Mouse (Mus musculus): ENCODE measurements at regions not wholly inside any gene's neighbourhood (a gene's known extent, or its start where the extent isn't known, plus 50 kb on each side); places are given as distances from the start of the nearest gene placed in this dataset.

DNA sequence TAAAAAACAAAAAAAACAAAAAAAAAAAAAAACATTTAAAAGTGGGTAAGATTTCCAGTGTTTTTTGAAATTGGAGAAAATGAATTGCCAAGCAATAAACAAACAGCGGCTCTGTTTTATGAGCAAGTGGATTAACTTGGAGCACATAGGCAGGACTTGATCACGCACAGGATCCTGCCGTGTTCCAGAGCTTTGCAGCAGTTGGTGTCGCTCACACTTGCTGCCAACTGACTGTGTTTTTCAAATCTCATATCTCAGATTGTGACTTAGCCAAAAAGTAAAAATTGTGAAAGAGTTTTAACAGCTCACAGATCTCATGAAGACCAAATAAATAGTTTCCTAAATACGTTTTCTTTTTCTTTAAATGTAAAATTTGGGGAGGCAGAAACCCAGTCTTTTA lies 547.4 kb upstream of the Gm26657 start:
- H3K4me1 ChIP-seq, result no peaks in the 10 kb centered on the region
- H3K9ac ChIP-seq, result no peak overlapping the region
- 88% methylated on average over 5 of the region's 5 CpGs for WGBS
- no peaks in the 10 kb centered on the region for H3K9me3 ChIP-seq
- no peak for ATAC-seq (ENCODE audit: low FRiP score, low read depth)
- no peak overlapping the region for H3K27ac ChIP-seq
- H3K36me3 ChIP-seq, result no peaks in the 10 kb centered on the region
- no peak overlapping the region for H3K4me3 ChIP-seq
- H3K4me2 ChIP-seq (replicated peaks), result no peak overlapping the region
- no peaks in the 10 kb centered on the region for H3K27me3 ChIP-seq (replicated peaks)

DNA sequence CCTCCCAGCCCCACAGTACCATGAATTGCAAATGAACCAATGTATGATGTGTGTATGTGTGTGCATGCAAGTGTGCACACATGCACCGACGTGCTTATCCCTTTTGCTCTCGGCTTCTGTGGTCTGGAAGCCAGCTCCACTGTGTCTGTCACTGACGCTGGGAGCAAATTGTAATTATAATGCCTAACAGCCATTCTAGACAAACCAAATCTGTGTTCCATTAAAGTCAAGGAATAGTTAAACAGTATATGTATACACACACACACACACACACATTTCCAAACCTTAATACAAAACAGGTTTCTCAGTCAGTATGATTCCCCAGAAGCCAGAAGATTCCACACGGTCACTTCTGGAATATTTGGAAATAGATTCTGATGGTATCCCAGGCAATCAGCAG lies 560.3 kb upstream of the Gm26657 start:
- WGBS, result 81% methylated on average over 5 of the region's 5 CpGs
- Histone ChIP-seq H3K27me3 (replicated peaks) (no peaks in the 10 kb centered on the region), H3K27ac (no peak overlapping the region), H3K4me3 (no peak overlapping the region), H3K9me3 (no peaks in the 10 kb centered on the region), H3K9ac (no peak overlapping the region), H3K4me2 (replicated peaks) (no peak overlapping the region), H3K4me1 (no peaks in the 10 kb centered on the region), H3K36me3 (no peaks in the 10 kb centered on the region)
- ATAC-seq (ENCODE audit: low FRiP score, low read depth), result no peak

DNA sequence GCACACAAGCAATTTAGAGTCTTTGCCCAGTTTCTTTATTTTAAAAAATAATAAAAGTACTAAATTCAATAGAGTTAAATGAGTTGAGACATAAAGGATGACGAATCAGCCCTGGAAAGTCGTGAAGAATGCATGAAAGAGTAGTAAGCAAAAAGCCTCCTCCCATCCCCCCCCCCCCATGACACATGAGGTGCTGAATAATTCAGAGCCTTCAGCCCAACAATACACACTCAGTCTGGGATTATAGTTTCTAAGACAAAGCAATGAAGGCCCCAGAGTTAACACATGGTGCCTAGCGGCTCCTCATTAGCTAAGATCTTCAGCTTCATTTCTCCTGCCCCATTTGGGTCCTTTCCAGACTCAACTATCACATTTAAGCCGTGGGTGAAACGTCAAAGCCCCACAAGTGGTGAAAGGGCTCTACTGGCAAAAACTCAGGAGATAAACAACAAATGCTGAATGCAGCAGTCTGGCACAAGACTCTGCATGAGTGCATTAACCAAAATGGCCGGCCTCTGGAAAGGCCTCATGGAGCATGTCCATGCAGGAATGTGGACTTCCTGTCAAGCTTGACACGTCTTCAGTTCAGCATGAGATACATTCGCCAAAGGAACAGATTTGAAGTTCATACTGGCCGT lies 560.9 kb upstream of the Gm26657 start:
- Histone ChIP-seq H3K4me1 (no peaks in the 10 kb centered on the region), H3K36me3 (no peaks in the 10 kb centered on the region), H3K27me3 (replicated peaks) (no peaks in the 10 kb centered on the region), H3K9me3 (no peaks in the 10 kb centered on the region), H3K4me3 (no peak overlapping the region), H3K9ac (no peak overlapping the region), H3K4me2 (replicated peaks) (no peak overlapping the region), H3K27ac (no peak overlapping the region)
- no peak for ATAC-seq (ENCODE audit: low FRiP score, low read depth)
- WGBS, result 55% methylated on average over 9 of the region's 9 CpGs

DNA sequence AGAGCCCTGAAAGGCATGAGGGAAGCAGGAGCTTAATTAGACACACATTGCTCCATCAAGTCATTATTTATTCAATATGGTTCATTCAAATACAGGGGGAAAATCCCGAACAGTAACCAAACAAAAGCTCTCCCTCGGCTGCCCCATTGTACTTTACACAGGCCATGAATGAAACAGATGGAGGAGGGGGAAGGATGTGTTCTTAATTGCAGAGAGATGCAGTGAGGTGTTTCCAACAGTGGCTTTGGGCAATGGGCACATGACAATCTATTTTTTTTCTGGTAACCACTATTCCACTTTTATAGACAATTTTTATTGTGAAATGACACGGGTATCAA lies 578.6 kb upstream of the Gm26657 start:
- H3K36me3 ChIP-seq, result no peaks in the 10 kb centered on the region
- H3K27ac ChIP-seq, result no peak overlapping the region
- H3K4me3 ChIP-seq, result no peak overlapping the region
- H3K9ac ChIP-seq, result no peak overlapping the region
- ATAC-seq (ENCODE audit: low FRiP score, low read depth), result peak; percentile 56; the same call in 1 of the 2 replicates
- no peak overlapping the region for H3K4me2 ChIP-seq (replicated peaks)
- no peaks in the 10 kb centered on the region for H3K9me3 ChIP-seq
- 0 out of 2 replicates have a peak, but pooled peaks cover 5% of the 10 kb centered on the region for H3K4me1 ChIP-seq
- 44% methylated on average over 3 of the region's 3 CpGs for WGBS
- no peaks in the 10 kb centered on the region for H3K27me3 ChIP-seq (replicated peaks)

DNA sequence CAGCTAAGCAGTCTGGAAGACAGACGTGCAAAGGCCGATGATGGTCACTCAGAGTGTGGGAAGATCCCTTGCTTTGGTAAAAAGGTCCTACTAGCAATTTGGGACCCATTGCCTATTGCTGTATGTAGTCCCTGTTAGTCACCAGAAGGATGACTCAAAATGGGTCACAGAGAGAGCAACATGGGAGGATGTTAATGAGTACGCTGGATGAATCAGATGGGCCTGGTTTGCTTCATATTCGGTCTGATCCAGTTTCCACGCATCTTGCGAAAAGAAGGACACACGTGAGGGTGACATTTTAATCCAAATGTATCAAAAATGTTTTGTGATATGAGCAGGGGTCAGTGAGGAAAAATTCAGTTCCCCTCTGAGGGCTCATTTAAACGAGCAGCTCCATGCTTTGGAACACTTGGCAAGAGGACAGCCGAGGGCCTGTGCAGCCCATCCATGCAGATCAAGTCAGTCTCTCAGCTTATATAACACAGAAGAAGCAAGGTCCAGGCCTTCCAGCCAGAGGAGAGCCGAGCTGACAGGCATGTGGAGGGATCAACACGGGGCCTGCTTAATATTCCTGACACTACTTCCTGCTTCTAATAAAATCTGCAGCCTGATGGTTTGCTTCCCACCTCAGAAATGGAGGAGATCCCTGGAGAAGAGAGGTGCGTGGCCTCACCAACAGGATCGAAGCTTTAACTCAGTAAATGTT lies 579.2 kb upstream of the Gm26657 start:
- Histone ChIP-seq H3K27ac (no peak overlapping the region), H3K4me2 (replicated peaks) (no peak overlapping the region), H3K9me3 (no peaks in the 10 kb centered on the region), H3K4me3 (no peak overlapping the region), H3K27me3 (replicated peaks) (no peaks in the 10 kb centered on the region), H3K4me1 (0 out of 2 replicates have a peak, but pooled peaks cover 5% of the 10 kb centered on the region), H3K9ac (no peak overlapping the region), H3K36me3 (no peaks in the 10 kb centered on the region)
- 76% methylated on average over 13 of the region's 13 CpGs for WGBS
- ATAC-seq (ENCODE audit: low FRiP score, low read depth), result peak; percentile 61; the same call in 1 of the 2 replicates

DNA sequence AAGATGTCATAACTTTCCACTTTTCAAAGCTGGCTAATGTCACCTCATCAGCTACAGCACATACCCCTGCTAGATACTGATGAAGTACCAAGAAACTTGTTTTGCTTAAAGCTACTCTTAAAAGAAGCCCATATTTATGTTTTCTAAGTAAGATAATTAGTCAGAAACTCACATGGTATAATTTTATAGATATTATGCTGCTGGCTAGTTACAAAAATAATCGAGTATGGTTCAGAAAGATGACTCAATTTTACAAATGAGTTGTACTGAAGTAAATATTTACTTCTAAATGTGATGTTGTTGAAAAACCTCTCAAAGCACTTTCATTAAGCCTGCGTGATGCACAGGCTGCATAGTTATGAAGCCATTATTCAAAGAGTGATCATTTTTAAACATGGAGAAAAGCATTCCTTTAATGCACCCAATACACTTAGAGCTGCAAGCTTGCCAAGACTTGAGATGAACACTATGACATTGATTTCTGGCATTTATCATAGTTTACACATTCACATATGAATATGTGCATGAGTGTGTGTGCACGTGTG lies 582.3 kb upstream of the Gm26657 start:
- Histone ChIP-seq H3K4me2 (replicated peaks) (no peak overlapping the region), H3K4me3 (no peak overlapping the region), H3K9ac (no peak overlapping the region), H3K27me3 (replicated peaks) (no peaks in the 10 kb centered on the region), H3K9me3 (no peaks in the 10 kb centered on the region), H3K27ac (no peak overlapping the region), H3K4me1 (0 out of 2 replicates have a peak, but pooled peaks cover 5% of the 10 kb centered on the region), H3K36me3 (no peaks in the 10 kb centered on the region)
- ATAC-seq (ENCODE audit: low FRiP score, low read depth), result no peak
- WGBS, result 84% methylated on average over 3 of the region's 3 CpGs

DNA sequence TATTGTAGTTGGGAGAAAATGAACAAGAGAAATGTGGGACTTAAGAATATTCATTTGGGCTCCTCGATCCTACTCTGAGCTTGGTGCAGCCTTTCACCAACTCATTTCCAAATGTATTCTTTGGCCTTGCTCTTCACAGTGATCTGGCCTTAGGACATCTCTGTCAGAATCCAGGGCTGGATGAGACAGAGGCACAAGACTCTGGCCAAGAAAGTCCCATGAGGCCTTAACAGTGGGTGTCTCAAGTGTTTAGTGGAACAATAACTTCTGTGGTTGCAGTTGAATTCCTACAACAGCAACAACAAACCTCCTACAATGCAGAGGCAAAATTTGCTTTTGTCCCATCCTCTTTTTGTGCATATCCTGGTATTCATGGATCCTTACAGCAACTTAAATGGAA lies 589.2 kb upstream of the Gm26657 start:
- Histone ChIP-seq H3K4me1 (no peaks in the 10 kb centered on the region), H3K36me3 (no peaks in the 10 kb centered on the region), H3K4me2 (replicated peaks) (no peak overlapping the region), H3K4me3 (no peak overlapping the region), H3K27me3 (replicated peaks) (no peaks in the 10 kb centered on the region), H3K27ac (no peak overlapping the region), H3K9ac (no peak overlapping the region), H3K9me3 (no peaks in the 10 kb centered on the region)
- ATAC-seq (ENCODE audit: low FRiP score, low read depth), result no peak
- WGBS, result 93% methylated on average over 1 of the region's 1 CpGs

DNA sequence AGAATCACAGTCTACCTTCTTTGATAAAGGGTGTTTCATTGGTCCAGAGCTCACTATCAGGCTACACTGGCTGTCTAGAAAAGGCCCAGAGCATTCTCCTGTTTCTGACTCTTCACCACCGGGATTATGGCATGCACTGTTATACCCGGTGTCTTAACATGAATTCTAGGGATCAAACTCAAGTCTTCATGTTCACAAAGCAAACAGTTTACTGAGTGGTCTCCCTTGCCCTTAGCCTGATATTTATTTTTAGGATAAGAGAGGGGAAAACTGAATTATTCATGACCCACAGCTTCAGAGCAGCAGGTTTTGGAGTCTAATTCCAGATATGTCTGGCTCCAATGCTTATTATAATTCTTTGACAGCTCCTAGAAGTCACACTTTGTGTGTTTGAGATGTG lies 596.0 kb upstream of the Gm26657 start:
- Histone ChIP-seq H3K9ac (no peak overlapping the region), H3K27me3 (replicated peaks) (no peaks in the 10 kb centered on the region), H3K9me3 (no peaks in the 10 kb centered on the region), H3K27ac (no peak overlapping the region), H3K4me1 (no peaks in the 10 kb centered on the region), H3K4me3 (no peak overlapping the region), H3K36me3 (no peaks in the 10 kb centered on the region), H3K4me2 (replicated peaks) (no peak overlapping the region)
- no peak for ATAC-seq (ENCODE audit: low FRiP score, low read depth)
- WGBS, result 87% methylated on average over 2 of the region's 2 CpGs

DNA sequence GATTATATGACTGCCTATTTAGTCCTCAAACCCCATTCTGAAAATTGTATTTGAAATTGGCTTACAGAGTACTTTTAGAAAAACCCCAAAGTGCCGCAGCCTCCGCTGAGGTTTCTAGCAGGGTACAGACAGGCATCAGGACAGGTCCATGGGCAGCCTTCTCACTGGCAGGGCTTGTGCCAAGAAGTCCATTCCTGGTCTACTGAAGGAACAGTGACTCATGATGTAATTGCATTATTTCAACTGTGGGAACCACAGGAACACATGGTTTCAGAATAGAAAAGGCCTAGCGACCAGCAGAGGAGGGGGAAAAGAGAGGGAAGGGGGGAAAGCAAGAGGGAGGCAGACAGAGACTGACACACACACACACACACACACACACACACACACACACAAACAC lies 603.0 kb upstream of the Gm26657 start:
- Histone ChIP-seq H3K4me3 (no peak overlapping the region), H3K9me3 (no peaks in the 10 kb centered on the region), H3K27ac (no peak overlapping the region), H3K36me3 (no peaks in the 10 kb centered on the region), H3K9ac (no peak overlapping the region), H3K4me2 (replicated peaks) (no peak overlapping the region), H3K4me1 (no peaks in the 10 kb centered on the region), H3K27me3 (replicated peaks) (no peaks in the 10 kb centered on the region)
- WGBS, result 88% methylated on average over 3 of the region's 3 CpGs
- no peak for ATAC-seq (ENCODE audit: low FRiP score, low read depth)

DNA sequence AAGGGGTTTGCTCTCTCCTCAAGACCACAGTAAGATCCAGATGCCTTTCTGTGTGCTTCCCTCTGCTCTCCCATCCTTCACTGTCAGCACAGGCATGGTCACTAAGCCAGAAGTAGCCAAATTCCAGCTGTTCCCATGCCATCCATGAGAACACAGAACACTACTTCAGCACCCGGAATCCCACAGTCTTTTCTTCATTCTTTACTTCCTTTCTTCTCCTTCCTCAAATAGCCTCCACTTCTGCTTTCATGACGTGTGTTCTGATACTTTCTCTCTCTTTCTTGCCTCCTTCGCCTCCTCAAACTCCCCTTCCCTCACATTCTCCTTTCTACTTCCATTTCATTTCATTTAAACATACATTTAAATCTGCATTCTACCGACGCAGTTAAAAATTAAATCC lies 602.1 kb upstream of the Klf4 start:
- no peaks in the 10 kb centered on the region for H3K36me3 ChIP-seq
- H3K4me2 ChIP-seq (replicated peaks), result no peak overlapping the region
- no peaks in the 10 kb centered on the region for H3K9me3 ChIP-seq
- H3K4me3 ChIP-seq, result no peak overlapping the region
- WGBS, result 91% methylated on average over 5 of the region's 5 CpGs
- no peak overlapping the region for H3K9ac ChIP-seq
- H3K4me1 ChIP-seq, result no peaks in the 10 kb centered on the region
- H3K27ac ChIP-seq, result no peak overlapping the region
- no peak for ATAC-seq (ENCODE audit: low FRiP score, low read depth)
- H3K27me3 ChIP-seq (replicated peaks), result no peaks in the 10 kb centered on the region

DNA sequence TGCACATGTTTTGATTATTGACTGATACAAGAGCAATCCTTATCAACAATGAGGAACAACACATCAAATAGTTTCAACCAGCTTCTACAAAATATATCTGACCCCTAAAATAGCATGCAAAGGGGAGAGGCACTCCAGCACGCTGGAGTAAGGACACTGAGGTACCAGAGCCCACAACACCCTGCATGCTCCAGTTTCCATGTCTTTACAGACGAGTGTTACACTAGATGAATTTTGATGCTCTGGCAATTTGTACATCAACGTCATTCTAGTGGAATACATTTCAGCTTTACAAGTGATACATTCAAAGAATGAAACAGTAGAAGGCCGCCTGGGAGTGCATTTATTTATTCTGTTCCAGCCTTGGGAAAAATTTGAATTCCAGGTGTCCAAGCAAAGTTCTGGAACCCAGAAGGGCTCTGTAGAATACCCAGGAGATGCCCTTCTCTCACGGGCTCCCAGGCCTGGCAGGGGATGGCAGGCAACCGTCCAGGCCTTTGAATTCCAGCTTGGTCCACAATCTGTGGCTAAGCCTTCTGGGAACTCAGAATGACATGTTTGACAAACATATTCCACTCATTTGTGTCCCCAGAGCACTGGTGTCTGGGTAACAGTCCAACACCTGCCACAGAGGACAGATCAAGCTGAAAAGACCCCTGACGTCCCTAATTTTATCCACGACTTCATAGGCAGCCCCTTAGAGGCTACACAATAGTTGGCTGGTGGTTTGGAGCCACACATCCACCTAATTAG lies 595.6 kb upstream of the Klf4 start:
- ATAC-seq (ENCODE audit: low FRiP score, low read depth), result no peak
- H3K27ac ChIP-seq, result no peak overlapping the region
- no peaks in the 10 kb centered on the region for H3K9me3 ChIP-seq
- H3K4me2 ChIP-seq (replicated peaks), result no peak overlapping the region
- no peak overlapping the region for H3K9ac ChIP-seq
- WGBS, result 73% methylated on average over 8 of the region's 8 CpGs
- H3K4me3 ChIP-seq, result no peak overlapping the region
- no peaks in the 10 kb centered on the region for H3K27me3 ChIP-seq (replicated peaks)
- H3K36me3 ChIP-seq, result no peaks in the 10 kb centered on the region
- no peaks in the 10 kb centered on the region for H3K4me1 ChIP-seq

DNA sequence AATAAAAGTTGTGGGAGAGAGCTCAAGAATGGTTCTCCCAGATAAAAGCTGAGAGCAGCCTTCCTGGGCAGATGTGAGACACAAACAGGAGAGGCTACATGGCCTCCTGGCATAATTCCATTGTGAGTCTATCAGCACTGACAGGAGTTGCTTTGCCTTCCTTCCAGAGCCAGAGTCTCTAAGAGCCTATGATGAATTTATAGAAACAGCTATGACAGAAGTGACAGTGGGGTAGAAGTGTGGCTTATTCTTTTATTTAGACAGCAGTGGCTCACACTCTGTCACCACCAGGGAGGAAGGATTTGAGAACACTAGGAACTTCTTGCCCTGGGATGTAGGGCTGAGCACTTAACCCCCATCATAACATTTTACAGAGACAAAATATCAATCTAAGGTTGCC lies 592.2 kb upstream of the Klf4 start:
- H3K27ac ChIP-seq, result no peak overlapping the region
- no peaks in the 10 kb centered on the region for H3K4me1 ChIP-seq
- no peak for ATAC-seq (ENCODE audit: low FRiP score, low read depth)
- no peaks in the 10 kb centered on the region for H3K27me3 ChIP-seq (replicated peaks)
- no peaks in the 10 kb centered on the region for H3K9me3 ChIP-seq
- no peaks in the 10 kb centered on the region for H3K36me3 ChIP-seq
- H3K9ac ChIP-seq, result no peak overlapping the region
- H3K4me3 ChIP-seq, result no peak overlapping the region
- H3K4me2 ChIP-seq (replicated peaks), result no peak overlapping the region
